ENCODE assay signal across 13 mouse cellular contexts in the genomic region with DNA sequence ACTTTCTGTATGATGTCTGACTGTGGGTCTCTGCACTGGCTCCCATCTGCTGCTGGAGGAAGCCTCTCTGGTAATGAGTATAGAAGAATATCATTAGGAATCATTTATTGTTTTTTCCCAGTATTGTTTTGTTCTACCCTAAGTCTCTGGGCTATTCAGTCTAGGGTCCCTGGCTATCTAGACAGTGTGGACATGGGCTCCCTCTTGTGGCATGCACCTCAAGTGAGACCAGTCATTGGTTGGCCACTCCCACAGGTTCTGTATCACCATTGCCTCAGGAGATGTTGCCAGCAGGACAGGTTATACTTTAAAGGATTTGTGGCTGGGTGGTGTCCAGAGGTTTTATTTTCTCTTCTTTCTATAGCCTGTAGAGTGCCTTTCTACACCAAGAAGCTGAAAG. TPM values are rescaled to one million over a fixed set of nuclear protein-coding genes. Genes with fewer than 3 reads are reported as not detected.
DNase-seq lines count a peak whose midpoint lies in the region; ATAC-seq and TF ChIP-seq lines count a peak whose summit lies in the region.
"Had no signal": no experiment of that assay in that cellular context is flagged by ENCODE, and none has a peak within 500 bp of the region (broad histone marks: within the 10 kb centered on the region; RNA-seq: fewer than 3 reads in every experiment).

No protein-coding gene starts in this region.

- no peaks in the 10 kb centered on the region for H3K4me1 ChIP-seq in intestine, embryonic 16.5 days (ENCODE audit: control insufficient read depth, insufficient read depth, low read length)
- H3K4me1 ChIP-seq in forebrain, postnatal 0 days (ENCODE audit: insufficient read depth): no peaks in the 10 kb centered on the region
- H3K4me1 ChIP-seq: heart, embryonic 13.5 days had no signal

- DNase-seq in heart, postnatal 4 days: peak; percentile 20
- no peak for DNase-seq in heart, postnatal 36 days
- peak; percentile 26 for DNase-seq in 416B (ENCODE audit: low read depth)
- DNase-seq in ZHBTc4 (ENCODE audit: low read depth, low spot score): peak; percentile 5
- DNase-seq in embryo, embryonic 11.5 days (ENCODE audit: low read depth, low spot score): peak; percentile 0
- no peak for DNase-seq in T-cell, adult 2 months (ENCODE audit: low spot score)
- DNase-seq in forebrain, postnatal 0 days: no peak
- DNase-seq: cerebellum, adult 18-20 months; liver; thymus, postnatal 14 days had no signal

- intact Hi-C loops in heart, postnatal 36 days (cut with DNase I): no loop called here

- H3K4me2 ChIP-seq in intestine, embryonic 16.5 days (ENCODE audit: low read depth, low read length): no peak overlapping the region
- H3K4me2 ChIP-seq in forebrain, postnatal 0 days (ENCODE audit: low read depth): no peak overlapping the region
- H3K4me2 ChIP-seq: heart, embryonic 13.5 days had no signal

- no peaks in the 10 kb centered on the region for H3K36me3 ChIP-seq in intestine, embryonic 16.5 days (ENCODE audit: control insufficient read depth, insufficient read depth, low read length)
- H3K36me3 ChIP-seq in forebrain, postnatal 0 days (ENCODE audit: insufficient read depth): no peaks in the 10 kb centered on the region
- H3K36me3 ChIP-seq: heart, embryonic 13.5 days had no signal

- no peak overlapping the region for H3K9ac ChIP-seq in intestine, embryonic 16.5 days (ENCODE audit: low read depth, low read length)
- H3K9ac ChIP-seq in forebrain, postnatal 0 days: no peak overlapping the region
- H3K9ac ChIP-seq: heart, embryonic 13.5 days had no signal

- ATAC-seq in intestine, embryonic 16.5 days: no peak
- ATAC-seq in forebrain, postnatal 0 days: no peak
- ATAC-seq: activated CD4-positive, CD25-positive, alpha-beta regulatory T cell, adult 4 months had no signal

- no peaks in the 10 kb centered on the region for H3K9me3 ChIP-seq in intestine, embryonic 16.5 days (ENCODE audit: control insufficient read depth, low read length)
- H3K9me3 ChIP-seq in forebrain, postnatal 0 days (ENCODE audit: low read length): no peaks in the 10 kb centered on the region
- H3K9me3 ChIP-seq: heart, embryonic 13.5 days had no signal

- no peak overlapping the region for H3K27ac ChIP-seq in intestine, embryonic 16.5 days (ENCODE audit: low read length)
- no peak overlapping the region for H3K27ac ChIP-seq in forebrain, postnatal 0 days (ENCODE audit: low read depth, low read length)
- H3K27ac ChIP-seq: heart, embryonic 13.5 days had no signal

- H3K4me3 ChIP-seq in intestine, embryonic 16.5 days (ENCODE audit: low read length): no peak overlapping the region
- H3K4me3 ChIP-seq in forebrain, postnatal 0 days (ENCODE audit: low read depth, low read length): no peak overlapping the region
- H3K4me3 ChIP-seq: heart, embryonic 13.5 days had no signal

- TF ChIP-seq CTCF in forebrain, postnatal 0 days (IDR thresholded peaks at IDR 0.05; ENCODE audit: low read depth): no peak

- no peaks in the 10 kb centered on the region for H3K27me3 ChIP-seq in intestine, embryonic 16.5 days (replicated peaks; ENCODE audit: control insufficient read depth, insufficient read depth, low read length)
- H3K27me3 ChIP-seq in forebrain, postnatal 0 days (ENCODE audit: insufficient read depth, low read length): no peaks in the 10 kb centered on the region
- H3K27me3 ChIP-seq: heart, embryonic 13.5 days had no signal

RNA-seq across cellular contexts. Expression of gene Il1rapl2, which starts 50.3 kb away (rescaled TPM):
- total RNA-seq in heart, postnatal 4 days (2021): not detected
- not detected for total RNA-seq in heart, postnatal 36 days (2021)
- 0.12 TPM in 2 replicates for polyA plus RNA-seq in intestine, embryonic 16.5 days (2015; fragmentation: Nextera tagmentation; extraction: Ambion mirVana)
- 7.3 and 8.5 TPM in 2 replicates for total RNA-seq in forebrain, postnatal 0 days (2014; rRNA removed)
- 2.1 and 5.0 TPM in 2 replicates for polyA plus RNA-seq in forebrain, postnatal 0 days (2015; fragmentation: Nextera tagmentation; extraction: Ambion mirVana)
- polyA plus RNA-seq: heart, embryonic 13.5 days had no signal

Comparison
In these comparisons a context has a peak if more than half of its experiments do, and no peak if none do; other contexts are left out.
1. DNase-seq: peak in heart, postnatal 4 days (single experiment), 416B (single experiment), ZHBTc4 (single experiment) and embryo, embryonic 11.5 days (single experiment); none in heart, postnatal 36 days (0 of 2), T-cell, adult 2 months (single experiment) and forebrain, postnatal 0 days (single experiment).